Mouse (Mus musculus) stomach, postnatal 0 days (tissue): ENCODE data around the gene Ccdc184. TPM values are rescaled to one million over a fixed set of nuclear protein-coding genes. Genes with fewer than 3 reads are reported as not detected.

Experiments
- ATAC-seq: fragments of 200-750 bp; cut with Nextera tagmentation; 2 replicates; pipeline ENCODE4 v1.8.0; 2017; ENCODE audit not compliant: low FRiP score, low TSS enrichment
- DNase-seq: peaks from one replicate; pipeline ENCODE4 v3.0.0-alpha.2; 2016; ENCODE audit warnings: low spot score
- H3K27ac ChIP-seq: fragments of 300-500 bp; sonication (generic); replicated peaks from 2 replicates; pipeline ENCODE4 v1.5.1; 2014; ENCODE audit warnings: mild to moderate bottlenecking, control low read depth
- H3K27me3 ChIP-seq: fragments of 300-500 bp; sonication (generic); 2 replicates; pipeline ENCODE4 v1.6.1; 2014; ENCODE audit warnings: low read length; ENCODE audit not compliant: control insufficient read depth, insufficient read depth
- H3K36me3 ChIP-seq: fragments of 300-500 bp; sonication (generic); 2 replicates; pipeline ENCODE4 v1.6.1; 2014; ENCODE audit warnings: low read length, mixed read lengths; ENCODE audit not compliant: control insufficient read depth, insufficient read depth
- H3K4me1 ChIP-seq: fragments of 300-500 bp; sonication (generic); replicated peaks from 2 replicates; pipeline ENCODE4 v1.6.1; 2014; ENCODE audit warnings: antibody characterized with exemption; ENCODE audit not compliant: control insufficient read depth, insufficient read depth
- H3K4me2 ChIP-seq: fragments of 300-500 bp; sonication (generic); replicated peaks from 2 replicates; pipeline ENCODE4 v1.6.1; 2014; ENCODE audit warnings: low read depth, mild to moderate bottlenecking, control low read depth, moderate library complexity
- H3K4me3 ChIP-seq: fragments of 300-500 bp; sonication (generic); 2 replicates; pipeline ENCODE4 v1.5.1; 2014; ENCODE audit warnings: low read depth, low read length, control low read depth
- H3K9ac ChIP-seq: fragments of 300-500 bp; sonication (generic); 2 replicates; pipeline ENCODE4 v1.6.1; 2014; ENCODE audit warnings: mild to moderate bottlenecking, low read length, control low read depth, mixed read lengths
- H3K9me3 ChIP-seq: fragments of 300-500 bp; sonication (generic); 2 replicates; pipeline ENCODE4 v1.6.1; 2016; ENCODE audit warnings: low read length; ENCODE audit not compliant: control insufficient read depth
- CTCF ChIP-seq: IDR thresholded peaks from 2 replicates; pipeline ENCODE4 v1.5.1; 2016; ENCODE audit warnings: antibody characterized with exemption, low read depth, mild to moderate bottlenecking, moderate library complexity
- EP300 ChIP-seq: optimal IDR thresholded peaks from 2 replicates; pipeline ENCODE3; 2016; ENCODE audit warnings: antibody characterized with exemption
- WGBS: fragments of 180-500 bp; shearing (Covaris S2); extraction: QIAGEN DNeasy Blood & Tissue Kit; methylation state at CpG from one replicate; pipeline ENCODE4 v1.1.7; 2014; 5-methylcytosine and 5-hydroxymethylcytosine counted together
- polyA plus RNA-seq: library from polyadenylated mRNA; unstranded; fragments of >200 nt; fragmentation: Nextera tagmentation; extraction: Ambion mirVana; gene quantifications from 2 replicates; pipeline ENCODE4 v1.2.1, GENCODE M21; 2015

The Ccdc184 gene
- polyA plus RNA-seq, 1 experiment from 2014 or later = 0.95 TPM

DNA sequence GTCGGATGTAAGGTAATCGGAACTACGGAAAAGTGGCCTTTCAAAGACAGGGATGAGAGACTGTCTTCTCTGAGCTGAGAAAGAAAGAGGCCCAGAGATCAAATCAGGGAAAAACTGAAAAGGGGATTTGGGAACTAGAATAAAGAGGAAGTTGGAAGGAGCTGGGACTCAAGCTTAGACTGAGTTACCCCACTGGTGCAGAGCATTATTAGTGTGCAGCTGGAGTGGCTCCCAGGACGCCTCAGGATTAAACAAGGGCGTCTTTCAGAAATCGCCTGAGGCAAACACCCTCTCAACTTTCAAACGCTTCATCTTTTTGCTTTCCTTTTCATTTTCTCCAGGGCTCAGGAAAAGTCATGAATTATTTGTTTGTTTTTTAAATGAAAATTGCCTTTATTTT, 14.0 kb upstream of the Ccdc184 start:
- TF ChIP-seq EP300 (no peak), CTCF (no peak)
- Histone ChIP-seq H3K36me3 (no peaks in the 10 kb centered on the region), H3K4me2 (no peak overlapping the region), H3K9ac (no peak overlapping the region), H3K27me3 (no peaks in the 10 kb centered on the region), H3K4me1 (no peaks in the 10 kb centered on the region), H3K9me3 (no peaks in the 10 kb centered on the region), H3K27ac (no peak overlapping the region), H3K4me3 (no peak overlapping the region)
- ATAC-seq = no peak
- DNase-seq = no peak
- WGBS = 64% methylated on average over 7 of the region's 7 CpGs

DNA sequence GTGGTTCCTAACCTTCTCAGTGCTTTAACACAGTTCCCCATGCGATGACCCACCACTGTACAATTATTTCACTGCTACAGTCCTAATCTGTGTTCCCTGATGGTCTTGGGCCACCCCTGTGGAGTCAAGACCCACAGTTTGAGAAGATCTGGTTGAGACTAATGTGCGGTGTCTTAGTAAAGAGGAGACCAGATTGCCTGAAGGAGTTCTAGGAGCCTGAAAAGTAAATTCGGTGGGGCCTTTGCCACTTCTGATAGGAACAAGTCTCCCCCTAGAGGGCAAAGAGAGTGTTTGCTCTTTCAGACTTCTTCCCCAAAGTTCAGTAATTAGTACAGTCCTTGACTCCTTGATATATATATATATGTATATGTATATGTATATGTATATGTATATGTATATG, 13.3 kb upstream of the Ccdc184 start:
- Histone ChIP-seq H3K9me3 (no peaks in the 10 kb centered on the region), H3K4me2 (no peak overlapping the region), H3K4me1 (no peaks in the 10 kb centered on the region), H3K9ac (no peak overlapping the region), H3K4me3 (no peak overlapping the region), H3K27ac (no peak overlapping the region), H3K27me3 (no peaks in the 10 kb centered on the region), H3K36me3 (no peaks in the 10 kb centered on the region)
- DNase-seq (no peak), ATAC-seq (peak; percentile 18; the same call in 1 of the 2 replicates)
- WGBS = 43% methylated on average over 3 of the region's 3 CpGs
- TF ChIP-seq EP300 (no peak), CTCF (peak; percentile 78)

DNA sequence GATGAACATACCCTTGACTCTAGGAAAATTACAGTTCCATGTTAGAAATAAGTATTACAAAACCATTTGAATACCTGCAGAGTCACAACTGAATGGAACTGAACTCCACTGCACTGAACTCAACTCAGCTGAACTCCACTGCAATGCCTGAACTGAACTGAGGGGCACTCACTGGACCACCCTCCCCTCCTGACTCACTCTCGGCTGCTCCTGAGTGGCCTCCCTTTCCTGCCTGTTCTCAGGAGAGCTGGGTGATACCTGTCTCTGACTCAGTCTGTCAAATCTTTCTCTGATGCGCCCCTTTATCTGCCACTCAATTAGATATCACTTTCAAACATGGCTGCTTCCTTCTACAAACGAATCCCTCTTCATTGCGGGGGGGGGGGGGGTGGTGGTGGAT, 12.8 kb upstream of the Ccdc184 start:
- H3K27ac ChIP-seq = no peak overlapping the region
- no peak overlapping the region for H3K4me3 ChIP-seq
- no peaks in the 10 kb centered on the region for H3K9me3 ChIP-seq
- no peaks in the 10 kb centered on the region for H3K36me3 ChIP-seq
- H3K4me1 ChIP-seq = no peaks in the 10 kb centered on the region
- no peak overlapping the region for H3K4me2 ChIP-seq
- DNase-seq = no peak
- no peak for ATAC-seq
- no peak overlapping the region for H3K9ac ChIP-seq
- WGBS = 58% methylated on average over 4 of the region's 4 CpGs
- no peaks in the 10 kb centered on the region for H3K27me3 ChIP-seq
- no peak for TF ChIP-seq CTCF
- TF ChIP-seq EP300 = no peak

DNA sequence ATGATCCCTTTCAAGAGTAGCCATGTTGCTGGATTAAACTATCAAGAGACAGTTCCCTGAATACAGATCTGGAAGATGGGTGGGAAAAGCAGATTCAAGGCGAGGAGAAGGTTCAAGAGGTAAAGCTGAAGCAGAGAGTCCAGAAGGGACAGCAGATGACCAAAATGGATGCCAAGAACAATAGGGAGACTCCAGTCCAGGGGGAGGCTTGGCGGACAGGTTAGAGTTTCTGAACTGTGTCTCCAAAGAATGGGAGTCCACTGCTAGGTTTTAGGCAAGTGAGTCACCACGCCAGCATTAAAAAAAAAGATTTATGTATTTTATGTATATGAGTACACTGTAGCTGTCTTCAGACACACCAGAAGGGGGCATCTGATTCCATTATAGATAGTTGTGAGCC, 12.3 kb upstream of the Ccdc184 start:
- H3K9ac ChIP-seq = no peak overlapping the region
- H3K27ac ChIP-seq = no peak overlapping the region
- no peaks in the 10 kb centered on the region for H3K9me3 ChIP-seq
- H3K36me3 ChIP-seq = no peaks in the 10 kb centered on the region
- DNase-seq (no peak), ATAC-seq (no peak)
- H3K4me1 ChIP-seq = no peaks in the 10 kb centered on the region
- no peak overlapping the region for H3K4me3 ChIP-seq
- H3K4me2 ChIP-seq = no peak overlapping the region
- H3K27me3 ChIP-seq = no peaks in the 10 kb centered on the region
- no peak for TF ChIP-seq EP300
- WGBS = 73% methylated on average over 3 of the region's 3 CpGs

DNA sequence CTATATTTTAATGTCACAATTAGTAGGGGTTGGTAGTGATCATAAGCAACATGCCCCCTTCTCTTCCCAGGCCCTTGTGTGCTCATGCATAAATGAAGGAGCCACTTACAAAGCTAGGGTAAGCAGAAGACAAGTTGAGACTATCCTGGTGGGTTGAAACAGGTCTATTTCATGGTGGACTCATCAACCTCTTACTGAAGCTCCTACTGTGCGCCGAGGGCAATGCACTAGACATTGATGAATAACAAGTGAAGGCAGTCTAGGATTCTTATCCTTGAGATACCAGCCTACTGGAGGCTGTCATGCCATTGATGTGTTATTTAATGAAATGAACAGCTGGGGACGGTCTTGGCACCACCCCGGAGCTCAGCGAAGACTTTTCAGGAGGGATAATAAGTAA, 11.7 kb upstream of the Ccdc184 start:
- no peaks in the 10 kb centered on the region for H3K36me3 ChIP-seq
- ATAC-seq (no peak), DNase-seq (no peak)
- H3K27ac ChIP-seq = no peak overlapping the region
- no peaks in the 10 kb centered on the region for H3K4me1 ChIP-seq
- 79% methylated on average over 5 of the region's 5 CpGs for WGBS
- H3K27me3 ChIP-seq = no peaks in the 10 kb centered on the region
- H3K9ac ChIP-seq = no peak overlapping the region
- no peak for TF ChIP-seq EP300
- TF ChIP-seq CTCF = no peak
- H3K4me2 ChIP-seq = no peak overlapping the region
- H3K4me3 ChIP-seq = no peak overlapping the region
- no peaks in the 10 kb centered on the region for H3K9me3 ChIP-seq

DNA sequence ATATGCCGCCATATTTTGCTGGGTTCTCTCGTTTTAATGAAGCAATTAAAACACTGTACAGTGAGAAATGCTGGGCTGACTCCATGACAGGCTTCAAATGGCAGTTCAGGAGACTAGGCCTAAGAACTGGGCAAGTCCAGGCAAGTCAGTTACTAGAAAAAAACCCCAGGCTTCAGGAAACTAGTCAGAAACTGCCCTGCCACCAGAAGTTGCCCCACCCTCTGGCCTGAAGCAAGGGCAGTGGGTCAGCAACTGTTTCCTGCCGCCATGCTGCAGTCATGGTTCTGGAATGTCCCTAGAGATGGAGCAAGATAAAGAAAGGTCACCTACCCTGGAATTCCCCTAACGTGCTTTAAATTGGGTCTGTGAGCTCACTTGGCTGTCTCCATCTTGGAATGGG, 11.0 kb upstream of the Ccdc184 start:
- no peak for DNase-seq
- no peak for ATAC-seq
- H3K4me3 ChIP-seq = no peak overlapping the region
- H3K4me1 ChIP-seq = no peaks in the 10 kb centered on the region
- no peak overlapping the region for H3K4me2 ChIP-seq
- no peaks in the 10 kb centered on the region for H3K36me3 ChIP-seq
- H3K9ac ChIP-seq = no peak overlapping the region
- no peaks in the 10 kb centered on the region for H3K27me3 ChIP-seq
- 57% methylated on average over 4 of the region's 4 CpGs for WGBS
- no peak for TF ChIP-seq CTCF
- no peak overlapping the region for H3K27ac ChIP-seq
- H3K9me3 ChIP-seq = no peaks in the 10 kb centered on the region
